Mouse (Mus musculus): Measurements from ENCODE around the gene Rdm1.

DNA sequence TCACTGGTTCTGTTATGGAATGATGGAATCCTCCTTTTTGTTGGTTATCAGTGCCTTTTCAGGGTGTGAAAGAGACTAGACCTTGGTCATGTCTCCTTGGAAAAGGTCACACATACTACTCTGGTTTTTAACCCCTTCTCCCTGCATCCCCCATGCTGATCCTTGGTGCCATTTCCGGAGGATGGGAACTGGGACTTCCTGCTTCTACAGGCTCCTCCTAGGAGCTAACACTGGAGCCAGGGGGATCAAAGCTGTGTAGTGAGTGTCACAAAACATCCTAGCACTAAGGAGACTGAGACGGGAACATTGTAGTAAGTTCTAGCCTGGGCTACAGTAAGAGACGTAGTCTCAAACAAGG, 30.5 kb downstream of the Rdm1 start:
- TF ChIP-seq GATA1 (IDR thresholded peaks at IDR 0.05; ENCODE audit: low read length): no peak
- TF ChIP-seq TAL1 (IDR thresholded peaks at IDR 0.05; ENCODE audit: low read length): no peak
